Mouse (Mus musculus): ENCODE measurements at regions not wholly inside any gene's neighbourhood (a gene's known extent, or its start where the extent isn't known, plus 50 kb on each side); places are given as distances from the start of the nearest gene placed in this dataset.
A peak's percentile ranks its signal among the peaks of the same experiment; 100 is the strongest.

DNA sequence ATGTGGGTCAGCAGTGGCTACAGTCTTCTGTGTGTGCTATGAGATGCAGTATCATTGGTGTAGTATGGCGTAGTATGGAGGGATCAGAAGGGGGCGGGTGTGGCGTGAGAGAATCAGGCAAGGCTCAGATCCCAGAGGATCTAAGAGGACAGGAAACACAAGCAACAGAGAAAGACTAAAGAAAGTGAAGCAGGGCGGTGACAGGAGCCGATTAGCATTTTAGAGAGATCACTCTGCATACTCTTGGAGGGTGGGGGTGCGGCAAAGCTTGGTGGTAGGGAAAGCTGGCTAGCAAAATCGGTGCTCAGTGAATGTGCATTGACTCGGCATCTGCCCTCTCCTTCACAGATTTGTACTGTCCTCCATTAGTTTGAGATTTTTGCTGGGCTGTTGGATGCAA lies 93.1 kb upstream of the Mphosph6 start:
- in situ Hi-C loops (cut with MboI; ENCODE audit: low pct_unique_long_range_greater_than_20kb): no loop called here
- peaks cover 11% of the 10 kb centered on the region for H3K27me3 ChIP-seq
- ChIA-PET CTCF (no interaction called here), POLR2A (no interaction called here)
- TF ChIP-seq CTCF (IDR thresholded peaks at IDR 0.05): no peak
- DNase-seq (ENCODE audit: low read depth, low spot score) (no peak), ATAC-seq (no peak)

DNA sequence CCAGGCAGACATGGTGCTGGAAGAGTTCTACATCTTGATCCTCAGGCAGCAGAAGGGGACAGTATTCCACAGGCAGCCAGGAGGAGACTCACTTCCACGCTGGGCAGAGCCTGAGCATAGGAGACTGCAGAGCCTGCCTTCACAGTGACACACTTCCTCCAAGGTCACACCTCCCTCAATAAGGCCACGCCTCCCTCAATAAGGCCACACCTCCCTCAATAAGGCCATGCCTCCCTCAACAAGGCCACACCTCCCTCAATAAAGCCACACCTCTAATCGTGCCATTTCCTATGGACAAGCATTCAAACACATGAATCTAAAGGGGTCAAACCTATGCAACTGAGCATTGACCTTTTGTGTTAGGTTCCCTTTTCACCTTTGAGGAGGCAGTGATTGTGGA lies 88.5 kb upstream of the Mphosph6 start:
- TF ChIP-seq CTCF (IDR thresholded peaks at IDR 0.05): no peak
- peaks cover 30% of the 10 kb centered on the region for H3K27me3 ChIP-seq
- ChIA-PET CTCF (no interaction called here), POLR2A (no interaction called here)
- ATAC-seq (peak; percentile 31), DNase-seq (ENCODE audit: low read depth, low spot score) (no peak)
- in situ Hi-C loops (cut with MboI; ENCODE audit: low pct_unique_long_range_greater_than_20kb): no loop called here

GRCm38 (mm10) chr8:117881414-117881973 lies 79.8 kb upstream of the Mphosph6 start:
- ChIA-PET CTCF (no interaction called here), POLR2A (no interaction called here)
- ATAC-seq (no peak), DNase-seq (ENCODE audit: low read depth, low spot score) (no peak)
- in situ Hi-C loops (cut with MboI; ENCODE audit: low pct_unique_long_range_greater_than_20kb): no loop called here
- no peak for TF ChIP-seq CTCF (IDR thresholded peaks at IDR 0.05)
- peaks cover 23% of the 10 kb centered on the region for H3K27me3 ChIP-seq

DNA sequence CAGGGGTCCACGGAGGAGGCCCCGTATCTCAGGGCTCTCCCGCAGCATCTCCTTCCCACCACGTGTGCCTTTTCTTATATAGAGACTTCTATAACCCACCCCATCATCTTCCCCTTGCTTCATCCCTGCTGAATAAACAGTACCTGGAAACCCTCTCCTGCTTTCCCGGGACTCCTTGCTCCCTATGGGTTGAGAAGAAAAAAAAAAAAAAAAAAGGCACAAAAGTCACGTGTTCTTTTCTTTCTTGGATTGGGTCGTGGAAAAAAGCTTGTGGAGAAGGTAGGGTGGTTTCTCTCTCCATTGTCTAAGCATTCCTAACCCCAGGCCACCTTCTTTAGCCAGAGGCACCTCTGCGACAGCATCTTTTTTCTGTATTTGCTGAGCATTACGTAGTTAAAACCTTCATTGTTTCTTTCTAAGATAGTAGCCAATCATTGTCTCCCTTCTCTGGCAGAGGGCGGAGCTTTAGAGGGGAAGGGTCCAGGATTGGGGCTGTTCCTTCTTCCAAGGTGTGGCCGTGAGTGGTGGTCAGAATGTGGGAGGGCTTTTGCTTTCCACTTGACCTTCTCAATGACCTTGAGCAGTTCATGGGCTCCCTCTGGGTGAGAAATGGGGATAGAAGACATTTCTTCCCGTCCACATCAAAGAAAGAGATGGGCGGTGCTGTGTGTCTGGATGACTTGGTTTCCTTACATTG lies 78.7 kb upstream of the Mphosph6 start:
- no peak for DNase-seq (ENCODE audit: low read depth, low spot score)
- ATAC-seq: no peak
- CTCF ChIA-PET: no interaction called here
- peaks cover 15% of the 10 kb centered on the region for H3K27me3 ChIP-seq
- in situ Hi-C loops (cut with MboI; ENCODE audit: low pct_unique_long_range_greater_than_20kb): no loop called here
- POLR2A ChIA-PET: no interaction called here
- TF ChIP-seq CTCF (IDR thresholded peaks at IDR 0.05): no peak

DNA sequence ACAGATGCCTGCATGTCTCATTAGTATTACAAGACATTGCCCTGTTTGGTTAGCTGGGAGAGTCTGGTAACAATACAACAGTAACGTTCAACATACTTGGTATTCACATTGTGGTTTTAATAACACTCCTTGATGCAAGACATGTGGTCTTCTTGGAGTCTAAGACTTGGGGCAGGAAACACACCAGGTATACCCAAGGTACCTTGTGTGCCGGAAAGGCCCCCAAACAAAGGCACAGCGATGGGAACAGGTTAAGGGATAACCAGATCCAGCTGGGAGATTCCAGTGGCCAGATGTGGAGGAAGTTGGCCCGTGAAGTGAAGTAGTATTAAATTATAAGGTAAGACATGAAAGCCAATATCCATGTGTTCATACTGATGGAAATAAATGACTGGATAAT lies 71.9 kb upstream of the Mphosph6 start:
- TF ChIP-seq CTCF (IDR thresholded peaks at IDR 0.05): no peak
- ATAC-seq: no peak
- H3K27me3 ChIP-seq: peaks cover 13% of the 10 kb centered on the region
- ChIA-PET POLR2A (no interaction called here), CTCF (no interaction called here)
- no peak for DNase-seq (ENCODE audit: low read depth, low spot score)
- in situ Hi-C loops (cut with MboI; ENCODE audit: low pct_unique_long_range_greater_than_20kb): no loop called here

- H3K27me3 ChIP-seq: peaks cover 29% of the 10 kb centered on the region
- no peak for TF ChIP-seq CTCF (IDR thresholded peaks at IDR 0.05)
- ChIA-PET POLR2A (no interaction called here), CTCF (no interaction called here)
- in situ Hi-C loops (cut with MboI; ENCODE audit: low pct_unique_long_range_greater_than_20kb): loop anchor here (5.0 kb wide), 1 partner anchor 220 kb away; no protein-coding TSS in a partner anchor
- no peak for ATAC-seq
- DNase-seq (ENCODE audit: low read depth, low spot score): no peak
Measured at GRCm38 (mm10) chr8:117867138-117867537, 65.4 kb upstream of the Mphosph6 start.

DNA sequence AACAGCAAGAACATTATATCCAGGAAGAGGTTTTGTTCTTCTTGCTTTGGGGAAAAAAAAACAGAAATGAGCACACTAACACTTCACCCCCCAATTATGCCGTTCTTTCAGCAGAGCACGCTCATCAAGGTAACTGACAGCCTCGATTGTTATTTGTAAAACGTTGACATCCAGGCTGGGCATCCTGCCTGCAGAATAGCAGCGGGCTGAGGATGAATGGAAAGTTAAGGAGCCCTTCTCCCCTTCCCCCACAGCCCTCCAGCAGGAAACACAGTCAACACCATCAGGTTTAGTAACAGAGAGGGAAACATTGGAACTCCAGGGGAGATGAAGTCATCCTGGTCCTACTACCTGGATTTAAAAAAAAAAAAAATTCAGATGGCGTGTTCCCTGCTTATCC lies 63.3 kb upstream of the Mphosph6 start:
- in situ Hi-C loops (cut with MboI; ENCODE audit: low pct_unique_long_range_greater_than_20kb): loop anchor here (5.0 kb wide), 1 partner anchor 218 kb away; no protein-coding TSS in a partner anchor
- ATAC-seq (no peak), DNase-seq (ENCODE audit: low read depth, low spot score) (no peak)
- peaks cover 37% of the 10 kb centered on the region for H3K27me3 ChIP-seq
- ChIA-PET CTCF (interaction anchor here (0.8 to 1.1 kb wide), 3 partner anchors 10 to 219 kb away, joined by 3 to 4 read pairs (median 4); no protein-coding TSS in a partner anchor), POLR2A (no interaction called here)
- no peak for TF ChIP-seq CTCF (IDR thresholded peaks at IDR 0.05)

DNA sequence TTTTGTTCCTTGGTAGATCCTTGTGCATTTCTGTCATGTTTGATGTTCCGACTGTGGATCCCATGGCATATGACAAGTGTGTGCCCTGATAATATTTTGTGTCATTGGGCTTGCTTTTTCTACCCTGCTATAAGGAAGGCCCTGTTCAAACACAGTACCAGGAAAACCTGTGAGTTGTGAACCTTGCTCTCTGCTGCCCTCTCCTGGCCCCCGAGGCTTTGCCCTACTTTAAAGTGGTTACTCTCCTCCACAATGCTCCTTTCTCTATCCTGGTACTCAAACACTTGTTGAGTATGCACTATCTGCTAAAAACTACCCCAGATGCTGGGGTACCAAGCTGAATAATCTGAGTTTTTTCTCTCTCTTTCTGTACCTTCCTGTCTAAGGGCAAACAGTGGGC lies 62.1 kb upstream of the Mphosph6 start:
- DNase-seq (ENCODE audit: low read depth, low spot score): peak; percentile 4
- POLR2A ChIA-PET: no interaction called here
- TF ChIP-seq CTCF (IDR thresholded peaks at IDR 0.05): peak; percentile 93
- CTCF ChIA-PET: interaction anchor here (0.7 to 2.0 kb wide), 7 partner anchors 12 to 170 kb away, joined by 3 to 5 read pairs (median 4); partner anchors contain the start of gene Mphosph6
- H3K27me3 ChIP-seq: peaks cover 34% of the 10 kb centered on the region
- ATAC-seq: peak; percentile 76
- in situ Hi-C loops (cut with MboI; ENCODE audit: low pct_unique_long_range_greater_than_20kb): loop anchor here (5.0 kb wide), 2 partner anchors 87 to 167 kb away; no protein-coding TSS in a partner anchor

GRCm38 (mm10) chr8:117862318-117862717 lies 60.6 kb upstream of the Mphosph6 start:
- DNase-seq (ENCODE audit: low read depth, low spot score) (no peak), ATAC-seq (no peak)
- H3K27me3 ChIP-seq: peaks cover 27% of the 10 kb centered on the region
- POLR2A ChIA-PET: no interaction called here
- no peak for TF ChIP-seq CTCF (IDR thresholded peaks at IDR 0.05)
- in situ Hi-C loops (cut with MboI; ENCODE audit: low pct_unique_long_range_greater_than_20kb): loop anchor here (5.0 kb wide), 2 partner anchors 85 to 165 kb away; no protein-coding TSS in a partner anchor
- CTCF ChIA-PET: interaction anchor here (1.8 to 2.0 kb wide), 2 partner anchors 10 to 90 kb away, joined by 5 read pairs; no protein-coding TSS in a partner anchor

DNA sequence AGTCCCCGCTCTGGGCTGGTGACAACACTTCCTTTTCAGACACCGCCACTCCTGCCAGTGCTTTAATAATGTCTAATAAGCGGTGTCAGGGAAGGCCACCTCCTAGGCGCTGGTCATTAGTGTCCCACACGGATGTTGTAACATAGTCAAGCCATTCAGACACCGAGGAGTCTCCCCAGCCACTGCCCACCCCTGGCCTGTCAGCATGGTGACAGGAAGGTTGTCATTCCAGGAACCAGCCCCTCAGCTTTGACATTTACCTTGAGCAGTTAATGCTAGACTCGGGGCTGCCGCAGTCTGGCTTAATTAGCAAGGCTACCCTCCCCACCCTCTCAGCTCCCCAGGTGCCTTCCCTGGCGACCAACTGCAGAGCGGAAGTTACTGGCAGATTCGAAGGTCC lies 58.0 kb upstream of the Mphosph6 start:
- peaks cover 20% of the 10 kb centered on the region for H3K27me3 ChIP-seq
- ChIA-PET POLR2A (interaction anchor here (1.0 kb wide), 1 partner anchor 55 kb away, joined by 3 read pairs; no protein-coding TSS in a partner anchor), CTCF (no interaction called here)
- no peak for ATAC-seq
- TF ChIP-seq CTCF (IDR thresholded peaks at IDR 0.05): no peak
- no peak for DNase-seq (ENCODE audit: low read depth, low spot score)
- in situ Hi-C loops (cut with MboI; ENCODE audit: low pct_unique_long_range_greater_than_20kb): loop anchor here (5.0 kb wide), 2 partner anchors 82 to 162 kb away; no protein-coding TSS in a partner anchor

GRCm38 (mm10) chr8:117859095-117859494 lies 57.4 kb upstream of the Mphosph6 start:
- DNase-seq (ENCODE audit: low read depth, low spot score) (no peak), ATAC-seq (no peak)
- TF ChIP-seq CTCF (IDR thresholded peaks at IDR 0.05): no peak
- ChIA-PET CTCF (no interaction called here), POLR2A (no interaction called here)
- H3K27me3 ChIP-seq: peaks cover 16% of the 10 kb centered on the region
- in situ Hi-C loops (cut with MboI; ENCODE audit: low pct_unique_long_range_greater_than_20kb): no loop called here
